Mouse (Mus musculus): ENCODE data around the gene Unc13d.

- peak in 1 of 2 experiments; percentile 26; a peak in 2 of 4 replicates for TF ChIP-seq CTCF (conservative IDR thresholded peaks at IDR 0.05 in 1 of 2, IDR thresholded peaks at IDR 0.05 in 1 of 2; ENCODE audit: low read depth in 2 of 2, low read length in 2 of 2)
- TF ChIP-seq ZMIZ1 (IDR thresholded peaks at IDR 0.05; ENCODE audit: low read depth, low read length) = peak; percentile 69
Measured at GRCm38 (mm10) chr11:116030898-116031845, 46.6 kb downstream of the Unc13d start.
